Mouse (Mus musculus): ENCODE results near the gene Nrxn1. TPM values are rescaled to one million over a fixed set of nuclear protein-coding genes. Genes with fewer than 3 reads are reported as not detected.

Nrxn1 gene
- polyA plus RNA-seq, 1 experiment: 0.05 TPM

DNA sequence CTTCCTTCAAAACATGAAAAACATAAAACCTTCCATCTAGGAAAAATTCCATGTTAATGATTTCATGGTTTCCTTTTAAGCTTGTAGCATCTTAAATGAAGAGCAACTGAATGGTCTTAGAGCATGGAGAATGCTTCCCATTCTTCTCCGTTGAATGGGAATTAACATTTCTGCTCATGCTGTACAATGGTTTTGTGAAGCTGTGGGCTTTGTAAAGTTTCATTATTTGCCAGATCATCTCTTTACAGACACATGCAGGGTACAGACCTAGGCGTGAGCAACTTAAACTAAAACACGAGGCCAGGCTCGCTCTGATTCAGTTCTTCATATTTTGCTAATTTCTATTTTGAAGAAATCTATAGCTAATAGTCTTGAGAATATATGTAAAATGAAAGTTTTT lies 546.1 kb downstream of the Nrxn1 start:
- no peak for TF ChIP-seq TCF12 (IDR thresholded peaks at IDR 0.05; ENCODE audit: insufficient read depth, poor library complexity, severe bottlenecking)
- no peak for TF ChIP-seq TCF3 (IDR thresholded peaks at IDR 0.05; ENCODE audit: insufficient read length, low read depth)
- TF ChIP-seq MYOD1 (IDR thresholded peaks at IDR 0.05; ENCODE audit: control insufficient read depth in 1 of 3, insufficient read length in 2 of 3, low read depth in 2 of 3): no peak
- no peak for TF ChIP-seq CEBPB (IDR thresholded peaks at IDR 0.05; ENCODE audit: insufficient read depth, poor library complexity, severe bottlenecking)
- no peak for TF ChIP-seq POLR2A (IDR thresholded peaks at IDR 0.05; ENCODE audit: insufficient read length, low read depth)
- TF ChIP-seq MYOG (IDR thresholded peaks at IDR 0.05; ENCODE audit: control insufficient read depth in 1 of 3, insufficient read depth in 1 of 3, insufficient read length in 2 of 3, low read depth in 2 of 3): no peak
- no peak for TF ChIP-seq E2F4 (IDR thresholded peaks at IDR 0.05; ENCODE audit: insufficient read depth)
- no peak for TF ChIP-seq SRF (IDR thresholded peaks at IDR 0.05; ENCODE audit: control insufficient read depth, insufficient read length, low read depth)
- no peak for TF ChIP-seq REST (IDR thresholded peaks at IDR 0.05; ENCODE audit: insufficient read depth, insufficient read length)
- no peak for TF ChIP-seq MAX (IDR thresholded peaks at IDR 0.05; ENCODE audit: low read depth)
- no peak for TF ChIP-seq USF1 (IDR thresholded peaks at IDR 0.05; ENCODE audit: low read depth)
- TF ChIP-seq POLR2AphosphoS2 (IDR thresholded peaks at IDR 0.05; ENCODE audit: insufficient read length, low read depth): no peak
- H3K4me3 ChIP-seq: no peak overlapping the region
- no peaks in the 10 kb centered on the region for H3K27me3 ChIP-seq (ENCODE audit: control insufficient read depth, insufficient read depth, insufficient read length)

DNA sequence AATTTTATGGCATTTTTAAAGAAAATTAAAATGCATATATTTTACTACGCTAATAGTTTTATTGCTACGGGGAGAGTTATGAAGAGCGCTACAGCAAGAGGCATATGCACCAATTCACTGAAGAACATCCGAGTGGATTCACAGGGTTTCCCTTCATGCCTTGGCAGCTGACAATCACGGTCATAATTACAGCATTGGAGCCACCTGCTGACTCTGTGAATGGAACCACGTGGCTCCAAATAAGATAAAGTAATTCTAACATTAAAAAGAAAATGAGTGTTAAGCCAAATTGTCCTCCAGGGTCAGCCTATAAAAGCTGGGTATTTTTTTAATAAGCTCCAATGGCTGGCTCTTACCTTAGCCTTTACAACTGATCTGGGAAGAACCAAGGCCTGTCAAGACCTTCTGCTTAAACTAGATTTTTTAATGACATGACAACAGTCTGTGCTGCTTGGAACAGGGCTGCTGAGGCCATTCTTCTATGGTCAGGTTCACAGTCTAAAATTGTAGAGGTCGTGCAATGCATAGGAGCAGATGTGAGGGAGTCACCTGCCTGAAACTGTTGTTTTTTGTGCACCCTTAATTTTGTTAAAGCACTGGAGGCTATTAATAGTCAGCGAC lies 548.1 kb downstream of the Nrxn1 start:
- H3K4me2 ChIP-seq (ENCODE audit: low read depth): no peak overlapping the region
- no peaks in the 10 kb centered on the region for H3K79me2 ChIP-seq (ENCODE audit: control insufficient read depth, insufficient read depth)
- H3ac ChIP-seq (ENCODE audit: control insufficient read depth, insufficient read length): no peak overlapping the region
- H3K4me3 ChIP-seq: no peak overlapping the region
- TF ChIP-seq POLR2AphosphoS2 (IDR thresholded peaks at IDR 0.05; ENCODE audit: insufficient read length, low read depth): no peak
- no peak for TF ChIP-seq CEBPB (IDR thresholded peaks at IDR 0.05; ENCODE audit: insufficient read depth, poor library complexity, severe bottlenecking)
- no peak for TF ChIP-seq USF1 (IDR thresholded peaks at IDR 0.05; ENCODE audit: low read depth)
- no peak for TF ChIP-seq POLR2A (IDR thresholded peaks at IDR 0.05; ENCODE audit: insufficient read length, low read depth)
- TF ChIP-seq TCF3 (IDR thresholded peaks at IDR 0.05; ENCODE audit: insufficient read length, low read depth): no peak
- no peak for TF ChIP-seq MYOG (IDR thresholded peaks at IDR 0.05; ENCODE audit: control insufficient read depth in 1 of 3, insufficient read depth in 1 of 3, insufficient read length in 2 of 3, low read depth in 2 of 3)
- TF ChIP-seq TCF12 (IDR thresholded peaks at IDR 0.05; ENCODE audit: insufficient read depth, poor library complexity, severe bottlenecking): no peak
- no peak for TF ChIP-seq MYOD1 (IDR thresholded peaks at IDR 0.05; ENCODE audit: control insufficient read depth in 1 of 3, insufficient read length in 2 of 3, low read depth in 2 of 3)
- TF ChIP-seq REST (IDR thresholded peaks at IDR 0.05; ENCODE audit: insufficient read depth, insufficient read length): no peak
- TF ChIP-seq MAX (IDR thresholded peaks at IDR 0.05; ENCODE audit: low read depth): no peak
- no peak for TF ChIP-seq SRF (IDR thresholded peaks at IDR 0.05; ENCODE audit: control insufficient read depth, insufficient read length, low read depth)
- no peak for TF ChIP-seq E2F4 (IDR thresholded peaks at IDR 0.05; ENCODE audit: insufficient read depth)
- no peaks in the 10 kb centered on the region for H3K36me3 ChIP-seq (ENCODE audit: control insufficient read depth, insufficient read depth)
- H3K27me3 ChIP-seq (ENCODE audit: control insufficient read depth, insufficient read depth, insufficient read length): no peaks in the 10 kb centered on the region

More for the DNA sequence above, 546.1 kb downstream of the Nrxn1 start:
- Histone ChIP-seq H3K4me2 (ENCODE audit: low read depth) (no peak overlapping the region), H3ac (ENCODE audit: control insufficient read depth, insufficient read length) (no peak overlapping the region), H3K79me2 (ENCODE audit: control insufficient read depth, insufficient read depth) (no peaks in the 10 kb centered on the region), H3K36me3 (ENCODE audit: control insufficient read depth, insufficient read depth) (no peaks in the 10 kb centered on the region)

DNA sequence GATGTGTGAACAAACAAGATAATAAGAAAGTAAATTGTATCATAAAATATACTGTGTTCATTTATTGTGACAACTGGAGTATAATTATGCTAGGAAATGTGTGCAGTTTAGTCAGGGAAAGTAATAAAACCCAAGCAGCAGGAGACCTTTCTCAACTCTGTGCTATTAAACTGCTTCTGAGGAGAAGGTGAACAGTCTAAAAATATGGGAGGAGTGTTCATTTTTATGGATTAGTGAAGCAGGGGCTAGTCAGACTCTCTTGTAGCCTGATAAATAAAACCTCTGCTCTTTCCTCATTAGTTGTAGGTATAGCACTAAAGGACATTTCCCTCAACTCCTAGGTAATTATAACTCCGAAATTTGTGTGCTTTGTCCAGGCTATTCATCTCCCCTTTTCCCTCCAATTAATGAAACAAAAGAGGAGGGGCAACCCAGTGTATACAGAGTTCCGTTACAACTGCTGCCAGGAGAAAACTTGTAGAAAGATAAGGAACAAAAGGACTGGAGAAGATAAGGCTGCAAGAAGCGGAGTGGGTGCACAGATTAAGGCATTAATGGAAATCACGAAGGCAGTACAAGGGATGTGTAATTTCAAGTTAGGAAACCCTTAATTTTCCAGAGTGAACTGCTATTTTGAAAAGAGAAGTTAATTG lies 548.8 kb downstream of the Nrxn1 start:
- no peaks in the 10 kb centered on the region for H3K27me3 ChIP-seq (ENCODE audit: control insufficient read depth, insufficient read depth, insufficient read length)
- TF ChIP-seq TCF3 (IDR thresholded peaks at IDR 0.05; ENCODE audit: insufficient read length, low read depth) (no peak), REST (IDR thresholded peaks at IDR 0.05; ENCODE audit: insufficient read depth, insufficient read length) (no peak), POLR2AphosphoS2 (IDR thresholded peaks at IDR 0.05; ENCODE audit: insufficient read length, low read depth) (no peak), MAX (IDR thresholded peaks at IDR 0.05; ENCODE audit: low read depth) (no peak), TCF12 (IDR thresholded peaks at IDR 0.05; ENCODE audit: insufficient read depth, poor library complexity, severe bottlenecking) (no peak), CEBPB (IDR thresholded peaks at IDR 0.05; ENCODE audit: insufficient read depth, poor library complexity, severe bottlenecking) (no peak), E2F4 (IDR thresholded peaks at IDR 0.05; ENCODE audit: insufficient read depth) (no peak), MYOD1 (IDR thresholded peaks at IDR 0.05; ENCODE audit: control insufficient read depth in 1 of 3, insufficient read length in 2 of 3, low read depth in 2 of 3) (no peak), MYOG (IDR thresholded peaks at IDR 0.05; ENCODE audit: control insufficient read depth in 1 of 3, insufficient read depth in 1 of 3, insufficient read length in 2 of 3, low read depth in 2 of 3) (no peak)
- no peak overlapping the region for H3K4me3 ChIP-seq
- H3K36me3 ChIP-seq (ENCODE audit: control insufficient read depth, insufficient read depth): no peaks in the 10 kb centered on the region
- no peak overlapping the region for H3ac ChIP-seq (ENCODE audit: control insufficient read depth, insufficient read length)
- H3K4me2 ChIP-seq (ENCODE audit: low read depth): no peak overlapping the region
- H3K79me2 ChIP-seq (ENCODE audit: control insufficient read depth, insufficient read depth): no peaks in the 10 kb centered on the region

DNA sequence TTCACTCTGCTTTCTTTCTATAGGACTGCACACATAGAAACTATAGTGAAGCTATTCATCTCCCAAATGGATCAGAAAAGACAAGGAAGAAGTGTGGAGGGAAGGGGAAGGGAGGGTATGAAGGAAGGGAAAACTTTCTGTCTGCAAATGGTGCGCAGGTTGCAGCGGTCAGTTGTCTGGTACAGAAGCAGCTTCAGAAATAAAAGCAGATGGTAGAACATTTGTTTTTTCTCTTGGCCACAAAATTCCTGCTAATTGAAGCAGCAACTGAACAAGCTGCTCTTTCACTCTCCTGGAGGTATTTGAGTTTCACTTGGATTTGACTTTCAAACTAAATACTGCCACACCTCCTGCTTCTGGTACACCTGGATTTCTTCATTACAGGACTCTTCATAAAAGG lies 561.4 kb downstream of the Nrxn1 start:
- no peak overlapping the region for H3K4me3 ChIP-seq
- no peaks in the 10 kb centered on the region for H3K27me3 ChIP-seq (ENCODE audit: control insufficient read depth, insufficient read depth, insufficient read length)
- no peak overlapping the region for H3K4me2 ChIP-seq (ENCODE audit: low read depth)
- no peak for TF ChIP-seq TCF3 (IDR thresholded peaks at IDR 0.05; ENCODE audit: insufficient read length, low read depth)
- no peak for TF ChIP-seq USF1 (IDR thresholded peaks at IDR 0.05; ENCODE audit: low read depth)
- TF ChIP-seq MYOG (IDR thresholded peaks at IDR 0.05; ENCODE audit: control insufficient read depth in 1 of 3, insufficient read depth in 1 of 3, insufficient read length in 2 of 3, low read depth in 2 of 3): no peak
- TF ChIP-seq POLR2A (IDR thresholded peaks at IDR 0.05; ENCODE audit: insufficient read length, low read depth): no peak
- H3K36me3 ChIP-seq (ENCODE audit: control insufficient read depth, insufficient read depth): no peaks in the 10 kb centered on the region
- no peaks in the 10 kb centered on the region for H3K79me2 ChIP-seq (ENCODE audit: control insufficient read depth, insufficient read depth)
- H3ac ChIP-seq (ENCODE audit: control insufficient read depth, insufficient read length): no peak overlapping the region
